Mouse (Mus musculus): ENCODE results near the gene Rassf5. TPM values are rescaled to one million over a fixed set of nuclear protein-coding genes. Genes with fewer than 3 reads are reported as not detected.
"Not testable (repeated sequence)": the region's sequence is repeated elsewhere in the genome, so short reads cannot be mapped to it uniquely, and the experiment has no call there.

Rassf5 gene
- total RNA-seq, 2 experiments from 2014 or later: 20.0 to 21.0 TPM

DNA sequence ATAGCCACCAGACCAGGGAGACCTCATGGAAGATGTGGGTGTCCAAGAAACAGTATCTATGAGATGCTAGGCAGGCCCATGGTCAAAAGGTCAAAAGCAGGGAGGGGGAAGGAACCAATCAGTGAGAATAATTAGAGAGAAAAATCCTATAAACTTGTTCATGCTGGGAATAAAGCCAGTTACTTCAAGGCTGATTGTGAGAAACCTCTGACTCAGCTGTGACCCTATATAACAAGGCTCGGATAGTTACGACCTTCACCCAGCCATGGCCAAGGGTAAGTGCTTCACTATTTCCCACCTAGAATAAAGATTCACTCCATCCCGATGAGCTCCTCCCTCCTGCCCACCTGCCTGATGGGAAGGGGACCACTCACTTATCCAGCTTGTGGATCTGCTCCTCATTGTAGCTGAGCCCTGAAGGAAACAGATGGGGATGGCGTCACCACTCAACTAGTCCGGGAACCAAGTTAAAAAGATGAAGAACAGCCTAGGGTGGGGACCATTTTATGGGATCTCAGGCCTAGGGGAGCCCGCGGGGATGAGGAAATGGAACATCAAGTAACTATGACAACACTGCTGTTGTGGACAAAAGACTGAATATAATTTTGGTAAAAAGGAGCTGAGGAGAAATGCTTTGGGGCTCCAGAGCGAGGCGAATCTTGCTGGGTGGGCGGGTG is 14.7 kb upstream of the Rassf5 start:
- DNase-seq (ENCODE audit: low spot score in 2 of 2): no peak

DNA sequence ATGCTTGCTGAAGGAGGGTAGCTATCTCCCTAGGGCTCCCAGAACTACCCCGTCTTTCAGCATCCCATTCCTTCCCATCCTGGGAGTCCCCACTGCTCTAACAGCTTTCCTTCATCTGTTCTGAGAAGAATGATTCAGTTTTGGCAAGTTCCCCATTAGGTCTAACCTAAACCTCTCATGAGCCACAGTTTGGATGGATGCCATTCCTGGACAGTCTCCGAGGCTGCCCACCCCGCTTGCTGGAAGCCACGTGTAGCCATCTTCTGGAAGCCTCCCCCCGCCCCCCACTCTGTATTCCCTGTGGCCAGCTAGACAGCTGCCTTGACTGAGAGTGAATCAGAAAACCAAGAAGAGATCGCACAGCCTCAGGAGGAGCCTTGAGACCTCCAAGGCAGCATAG is 12.2 kb upstream of the Rassf5 start:
- no peak for DNase-seq (ENCODE audit: low spot score in 2 of 2)

DNA sequence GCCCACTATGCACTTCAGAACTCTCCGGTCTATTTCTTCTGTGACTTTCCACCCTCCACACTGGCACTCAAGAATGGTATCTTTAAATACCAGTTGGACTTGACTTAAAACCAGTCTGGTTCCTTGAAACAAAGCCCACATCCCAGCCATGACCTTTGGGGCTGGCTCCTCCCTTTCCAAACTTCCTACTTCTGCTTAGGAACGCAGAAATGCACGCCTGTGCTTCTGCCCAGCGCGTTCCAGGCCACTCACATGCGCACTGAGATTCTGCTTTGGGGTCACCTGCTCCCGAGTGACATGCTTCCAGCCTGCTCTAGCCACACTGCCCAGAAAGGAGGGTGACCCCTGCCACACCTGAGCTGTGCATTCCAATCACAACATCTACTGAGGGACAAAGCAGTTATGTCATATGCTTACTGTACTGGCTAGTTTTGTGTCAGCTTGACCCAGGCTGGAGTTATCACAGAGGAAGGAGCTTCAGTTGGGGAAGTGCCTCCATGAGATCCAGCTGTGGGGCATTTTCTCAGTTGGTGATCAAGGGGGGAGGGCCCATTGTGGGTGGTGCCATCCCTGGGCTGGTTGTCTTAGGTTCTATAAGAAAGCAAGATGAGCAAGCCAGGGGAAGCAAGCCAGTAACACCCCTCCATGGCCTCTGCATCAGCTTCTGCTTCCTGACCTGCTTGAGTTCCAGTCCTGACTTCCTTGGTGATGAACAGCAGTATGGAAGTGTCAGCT is 7.6 kb upstream of the Rassf5 start:
- not testable (repeated sequence) for DNase-seq (ENCODE audit: low spot score in 2 of 2)

DNA sequence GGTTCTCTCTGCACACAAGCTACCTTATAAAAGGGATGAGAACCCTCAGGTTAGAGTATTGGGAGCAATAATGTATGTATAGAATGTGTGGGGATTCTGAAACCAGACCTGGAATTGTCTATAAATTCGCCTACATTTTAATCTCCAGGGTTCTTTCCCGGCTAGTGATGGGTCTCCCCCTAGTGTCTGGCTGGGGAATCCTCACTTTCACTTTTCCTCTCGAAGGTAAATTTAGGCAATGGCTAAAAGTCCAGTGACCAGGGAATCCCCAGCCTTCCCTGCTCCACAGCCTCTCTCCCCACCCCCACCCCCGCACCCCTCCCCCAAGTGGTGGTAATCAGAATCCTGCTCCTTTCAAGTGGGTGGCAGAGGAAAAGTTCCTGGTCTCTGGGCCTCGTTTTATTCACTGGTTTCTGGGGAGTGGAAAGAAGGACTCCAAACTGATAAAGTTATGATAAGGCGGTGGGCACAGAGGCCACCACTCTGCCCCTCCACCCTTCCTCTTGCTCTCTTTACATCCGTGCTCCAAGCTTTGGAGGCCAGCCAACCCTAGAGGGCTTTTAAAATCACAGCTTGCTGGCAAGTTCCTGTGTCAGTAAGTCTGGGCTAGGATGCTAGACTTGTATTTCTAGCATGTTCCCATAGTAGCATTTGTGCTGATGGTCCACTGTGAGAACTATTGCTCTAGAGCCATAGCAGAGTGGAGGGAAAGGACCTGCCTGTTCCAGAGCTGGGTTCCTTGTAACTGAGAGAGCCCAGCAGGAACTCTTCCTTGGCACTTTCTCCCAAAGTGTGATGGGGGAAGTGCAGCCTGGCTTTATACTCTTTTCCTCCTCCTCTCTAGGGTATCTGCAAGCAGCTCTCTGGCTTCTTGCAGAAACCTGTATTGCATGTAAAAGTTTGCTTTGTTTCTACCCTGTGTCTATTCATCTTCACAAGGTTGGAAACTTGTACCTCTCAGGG is 1.7 kb upstream of the Rassf5 start:
- peak; percentile 39 to 57 for DNase-seq (ENCODE audit: low spot score in 2 of 2)

DNA sequence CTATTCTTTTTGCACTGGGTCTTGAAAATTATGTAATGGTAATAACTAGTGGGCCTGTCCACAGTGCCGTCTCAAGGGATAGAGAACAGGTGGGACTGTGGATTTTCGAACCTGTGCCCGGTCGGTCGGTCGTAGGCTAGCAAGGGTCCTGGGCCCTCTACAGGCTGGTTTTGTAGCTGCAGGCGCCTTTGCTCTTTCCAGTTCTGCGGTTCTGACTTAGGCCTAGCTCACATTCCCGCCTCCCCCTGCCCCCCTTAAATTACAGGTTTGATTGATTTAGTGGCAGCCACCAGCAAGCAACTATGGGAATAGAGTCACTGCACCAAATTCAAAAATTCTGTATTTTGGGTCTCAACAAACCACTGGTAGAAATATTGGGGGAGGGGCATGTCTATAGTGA is 868 bp upstream of the Rassf5 start:
- peak; percentile 60 to 68 for DNase-seq (ENCODE audit: low spot score in 2 of 2)

GRCm38 (mm10) chr1:131244536-131245088 is 446 bp downstream of the Rassf5 start:
- DNase-seq (ENCODE audit: low spot score in 2 of 2): no peak

DNA sequence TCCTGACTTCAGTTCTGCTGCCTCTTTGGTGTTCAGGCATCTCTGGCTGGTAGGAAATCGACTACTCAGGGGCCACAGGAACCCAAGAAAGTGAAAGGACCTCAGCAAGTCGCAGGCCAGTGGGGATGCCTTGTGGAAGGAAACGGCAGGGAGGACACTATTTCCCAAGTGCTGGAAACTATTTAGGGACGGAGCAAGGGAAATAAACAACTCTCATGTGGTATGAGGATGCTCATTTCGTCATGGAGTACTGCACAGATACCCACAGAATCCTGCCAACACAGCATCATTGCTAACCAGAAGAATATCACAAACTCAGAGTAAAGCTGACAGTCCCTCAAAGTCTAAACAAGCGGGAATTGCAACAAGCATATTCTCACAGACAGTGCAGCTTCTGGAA is 2.1 kb downstream of the Rassf5 start:
- no peak for DNase-seq (ENCODE audit: low spot score in 2 of 2)

- no peak for DNase-seq (ENCODE audit: low spot score in 2 of 2)
Measured at GRCm38 (mm10) chr1:131239576-131240193, 5.4 kb downstream of the Rassf5 start.

DNA sequence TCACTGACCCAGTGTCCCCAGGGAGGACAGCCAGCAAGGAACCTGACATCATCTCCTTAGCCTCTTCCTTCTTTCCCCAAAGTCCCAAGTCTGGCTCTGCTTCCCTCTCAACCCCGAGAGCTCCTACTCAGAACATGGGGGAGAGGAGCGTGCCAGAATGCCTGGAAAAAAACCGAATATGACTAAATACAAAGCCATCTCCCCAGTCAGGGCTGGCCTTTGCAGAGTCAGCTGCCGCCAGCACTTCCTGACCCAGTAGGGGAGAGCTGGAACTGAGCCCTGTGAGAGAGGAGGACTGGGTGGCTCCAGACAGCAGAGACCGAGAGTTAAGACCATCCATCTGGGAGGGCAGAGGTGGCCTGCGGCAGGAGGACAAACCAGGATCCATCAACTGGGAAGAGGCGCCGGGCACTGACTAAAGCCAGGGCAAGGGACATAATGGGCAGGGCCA is 6.1 kb downstream of the Rassf5 start:
- DNase-seq (ENCODE audit: low spot score in 2 of 2): no peak

- no peak for DNase-seq (ENCODE audit: low spot score in 2 of 2)
Measured at GRCm38 (mm10) chr1:131236077-131236476, 9.0 kb downstream of the Rassf5 start.

- no peak for DNase-seq (ENCODE audit: low spot score in 2 of 2)
Measured at GRCm38 (mm10) chr1:131233527-131233926, 11.5 kb downstream of the Rassf5 start.

- no peak for DNase-seq (ENCODE audit: low spot score in 2 of 2)
Measured at GRCm38 (mm10) chr1:131228659-131229058, 16.4 kb downstream of the Rassf5 start.

DNA sequence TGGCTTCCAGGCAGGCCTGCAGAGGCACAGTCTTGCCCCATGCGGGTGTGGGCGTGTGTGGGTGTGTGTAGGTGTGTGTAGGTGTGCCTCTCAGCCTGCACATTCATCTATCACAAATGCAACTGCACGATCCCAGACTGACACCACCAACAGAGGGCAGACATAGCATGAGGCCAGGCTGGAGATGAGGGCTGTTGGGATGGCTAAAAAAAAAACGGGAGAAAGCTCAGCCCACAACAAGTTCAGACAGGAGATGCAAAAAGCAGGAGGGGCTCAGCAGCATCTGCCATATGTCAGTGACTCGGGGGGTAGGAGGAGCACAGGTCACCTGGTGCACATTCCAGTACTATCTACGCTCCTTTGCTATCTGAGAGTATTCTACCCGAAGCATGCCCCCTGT is 16.8 kb downstream of the Rassf5 start:
- DNase-seq (ENCODE audit: low spot score in 2 of 2): no peak

DNA sequence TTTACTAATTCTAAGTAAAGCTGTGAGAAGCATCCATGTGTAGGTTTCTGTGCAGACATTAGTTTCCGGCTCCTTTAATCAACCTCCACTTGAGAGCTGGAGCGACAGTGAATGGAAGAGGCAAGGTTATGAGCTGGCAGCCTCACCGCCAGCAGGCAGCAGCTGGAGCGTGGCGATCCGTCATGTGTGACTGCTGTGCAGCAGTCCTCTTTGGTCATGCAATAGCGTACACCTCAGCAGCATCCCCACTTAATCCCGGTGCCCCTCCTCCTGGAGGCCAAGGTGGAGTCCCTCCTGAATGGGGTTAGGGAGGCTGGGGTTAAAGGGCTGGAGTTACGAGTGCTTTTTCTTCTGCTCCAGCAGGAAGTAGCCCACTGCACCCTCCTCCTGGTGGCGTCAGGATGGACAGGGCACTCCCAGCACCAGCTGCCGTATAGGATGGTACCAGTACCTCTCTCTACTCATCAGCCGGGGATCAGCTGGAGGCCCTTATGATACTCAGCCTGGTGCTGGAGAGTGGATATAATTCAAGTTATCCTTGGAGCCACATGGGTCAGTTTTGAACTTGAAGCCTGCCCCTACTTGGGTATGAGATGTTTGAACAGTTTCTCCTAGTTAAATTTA is 20.1 kb downstream of the Rassf5 start:
- no peak for DNase-seq (ENCODE audit: low spot score in 2 of 2)

GRCm38 (mm10) chr1:131223345-131223744 is 21.7 kb downstream of the Rassf5 start:
- DNase-seq (ENCODE audit: low spot score in 2 of 2): no peak

GRCm38 (mm10) chr1:131221822-131222590 is 23.1 kb downstream of the Rassf5 start:
- no peak for DNase-seq (ENCODE audit: low spot score in 2 of 2)

GRCm38 (mm10) chr1:131218933-131219332 is 26.1 kb downstream of the Rassf5 start:
- no peak for DNase-seq (ENCODE audit: low spot score in 2 of 2)

GRCm38 (mm10) chr1:131213361-131213760 is 31.7 kb downstream of the Rassf5 start:
- DNase-seq (ENCODE audit: low spot score in 2 of 2): no peak

- no peak for DNase-seq (ENCODE audit: low spot score in 2 of 2)
Measured at GRCm38 (mm10) chr1:131212956-131213355, 32.1 kb downstream of the Rassf5 start.

GRCm38 (mm10) chr1:131211655-131212054 is 33.4 kb downstream of the Rassf5 start:
- DNase-seq (ENCODE audit: low spot score in 2 of 2): no peak

Measured in layer of hippocampus, postnatal 10 days (tissue).